Mouse (Mus musculus): ENCODE results near the gene Aif1. TPM values are rescaled to one million over a fixed set of nuclear protein-coding genes. Genes with fewer than 3 reads are reported as not detected.

Gene Aif1
- total and polyA plus RNA-seq, 3 experiments = 0.17 to 3.1 (median 2.1) TPM

GRCm38 (mm10) chr17:35135591-35136320 is 40.1 kb downstream of the Aif1 start:
- TF ChIP-seq CTCF (IDR thresholded peaks at IDR 0.05; ENCODE audit: low read depth, low read length) (no peak), GATA2 (IDR thresholded peaks at IDR 0.05; ENCODE audit: borderline replicate concordance, low read depth, low read length) (no peak), TAL1 (conservative IDR thresholded peaks at IDR 0.05; ENCODE audit: low read depth, low read length) (no peak), POLR2AphosphoS5 (IDR thresholded peaks at IDR 0.05; ENCODE audit: insufficient replicate concordance, low read depth, low read length) (no peak), GATA1 (IDR thresholded peaks at IDR 0.05; ENCODE audit: borderline replicate concordance, low read length) (no peak)
- peak; percentile 51; the same call in 1 of the 2 replicates for ATAC-seq (ENCODE audit: extremely low read depth, insufficient number of reproducible peaks, low FRiP score, poor library complexity, severe bottlenecking)
- Histone ChIP-seq H3K36me3 (replicated peaks) (peaks cover 57% of the 10 kb centered on the region), H3K4me1 (ENCODE audit: insufficient read depth, low read depth, low read length) (peaks cover 49% of the 10 kb centered on the region), H3K27me3 (ENCODE audit: insufficient read depth, low read length) (no peaks in the 10 kb centered on the region), H3K4me3 (ENCODE audit: low read depth, low read length) (peak overlapping the region; percentile 99), H3K9me3 (replicated peaks) (no peaks in the 10 kb centered on the region)
- DNase-seq (ENCODE audit: low spot score) = peak; percentile 66

- DNase-seq (ENCODE audit: low spot score) (peak; percentile 89), ATAC-seq (ENCODE audit: extremely low read depth, insufficient number of reproducible peaks, low FRiP score, poor library complexity, severe bottlenecking) (peak; percentile 74)
- H3K36me3 ChIP-seq (replicated peaks) = peaks cover 57% of the 10 kb centered on the region
- TF ChIP-seq POLR2AphosphoS5 (IDR thresholded peaks at IDR 0.05; ENCODE audit: insufficient replicate concordance, low read depth, low read length) = no peak
- no peak for TF ChIP-seq GATA2 (IDR thresholded peaks at IDR 0.05; ENCODE audit: borderline replicate concordance, low read depth, low read length)
- TF ChIP-seq TAL1 (conservative IDR thresholded peaks at IDR 0.05; ENCODE audit: low read depth, low read length) = no peak
- no peak for TF ChIP-seq CTCF (IDR thresholded peaks at IDR 0.05; ENCODE audit: low read depth, low read length)
- no peak for TF ChIP-seq GATA1 (IDR thresholded peaks at IDR 0.05; ENCODE audit: borderline replicate concordance, low read length)
- peak within 1 kb of the TSS; percentile 99 for H3K4me3 ChIP-seq (ENCODE audit: low read depth, low read length)
- no peaks in the 10 kb centered on the region for H3K27me3 ChIP-seq (ENCODE audit: insufficient read depth, low read length)
- H3K9me3 ChIP-seq (replicated peaks) = no peaks in the 10 kb centered on the region
- H3K4me1 ChIP-seq (ENCODE audit: insufficient read depth, low read depth, low read length) = peaks cover 43% of the 10 kb centered on the region
Observed at GRCm38 (mm10) chr17:35134801-35135590, 40.9 kb downstream of the Aif1 start, which contains the start of gene Bag6. Gene Bag6, plus strand, starts transcription at chr17:35135178.

GRCm38 (mm10) chr17:35133517-35133916 is 42.4 kb downstream of the Aif1 start:
- ATAC-seq (ENCODE audit: extremely low read depth, insufficient number of reproducible peaks, low FRiP score, poor library complexity, severe bottlenecking) (no peak), DNase-seq (ENCODE audit: low spot score) (no peak)
- Histone ChIP-seq H3K36me3 (replicated peaks) (peaks cover 55% of the 10 kb centered on the region), H3K9me3 (replicated peaks) (no peaks in the 10 kb centered on the region), H3K4me3 (ENCODE audit: low read depth, low read length) (no peak overlapping the region; the same call in 1 of the 2 replicates), H3K4me1 (ENCODE audit: insufficient read depth, low read depth, low read length) (peaks cover 42% of the 10 kb centered on the region), H3K27me3 (ENCODE audit: insufficient read depth, low read length) (no peaks in the 10 kb centered on the region)
- TF ChIP-seq TAL1 (conservative IDR thresholded peaks at IDR 0.05; ENCODE audit: low read depth, low read length) (no peak), POLR2AphosphoS5 (IDR thresholded peaks at IDR 0.05; ENCODE audit: insufficient replicate concordance, low read depth, low read length) (no peak), GATA2 (IDR thresholded peaks at IDR 0.05; ENCODE audit: borderline replicate concordance, low read depth, low read length) (no peak), CTCF (IDR thresholded peaks at IDR 0.05; ENCODE audit: low read depth, low read length) (no peak), GATA1 (IDR thresholded peaks at IDR 0.05; ENCODE audit: borderline replicate concordance, low read length) (no peak)

- peaks cover 54% of the 10 kb centered on the region for H3K36me3 ChIP-seq (replicated peaks)
- H3K4me1 ChIP-seq (ENCODE audit: insufficient read depth, low read depth, low read length) = peaks cover 41% of the 10 kb centered on the region
- TF ChIP-seq GATA1 (IDR thresholded peaks at IDR 0.05; ENCODE audit: borderline replicate concordance, low read length) (no peak), POLR2AphosphoS5 (IDR thresholded peaks at IDR 0.05; ENCODE audit: insufficient replicate concordance, low read depth, low read length) (no peak)
- H3K4me3 ChIP-seq (ENCODE audit: low read depth, low read length) = no peak overlapping the region
- H3K9me3 ChIP-seq (replicated peaks) = no peaks in the 10 kb centered on the region
- H3K27me3 ChIP-seq (ENCODE audit: insufficient read depth, low read length) = no peaks in the 10 kb centered on the region
- DNase-seq (ENCODE audit: low spot score) (no peak), ATAC-seq (ENCODE audit: extremely low read depth, insufficient number of reproducible peaks, low FRiP score, poor library complexity, severe bottlenecking) (no peak)
Observed at GRCm38 (mm10) chr17:35132174-35132560, 43.7 kb downstream of the Aif1 start.

- DNase-seq (ENCODE audit: low spot score) (no peak), ATAC-seq (ENCODE audit: extremely low read depth, insufficient number of reproducible peaks, low FRiP score, poor library complexity, severe bottlenecking) (no peak)
- H3K27me3 ChIP-seq (ENCODE audit: insufficient read depth, low read length) = no peaks in the 10 kb centered on the region
- H3K4me1 ChIP-seq (ENCODE audit: insufficient read depth, low read depth, low read length) = peaks cover 42% of the 10 kb centered on the region
- H3K9me3 ChIP-seq (replicated peaks) = no peaks in the 10 kb centered on the region
- H3K4me3 ChIP-seq (ENCODE audit: low read depth, low read length) = no peak within 1 kb of the TSS
- peaks cover 53% of the 10 kb centered on the region for H3K36me3 ChIP-seq (replicated peaks)
- TF ChIP-seq CTCF (IDR thresholded peaks at IDR 0.05; ENCODE audit: low read depth, low read length) (no peak), POLR2AphosphoS5 (IDR thresholded peaks at IDR 0.05; ENCODE audit: insufficient replicate concordance, low read depth, low read length) (no peak), GATA2 (IDR thresholded peaks at IDR 0.05; ENCODE audit: borderline replicate concordance, low read depth, low read length) (no peak), GATA1 (IDR thresholded peaks at IDR 0.05; ENCODE audit: borderline replicate concordance, low read length) (no peak), TAL1 (conservative IDR thresholded peaks at IDR 0.05; ENCODE audit: low read depth, low read length) (no peak)
Observed at GRCm38 (mm10) chr17:35131500-35132173, 44.2 kb downstream of the Aif1 start, which contains the start of gene Apom. Gene Apom, minus strand, starts transcription at chr17:35132050.

GRCm38 (mm10) chr17:35131038-35131437 is 44.8 kb downstream of the Aif1 start:
- Histone ChIP-seq H3K4me3 (ENCODE audit: low read depth, low read length) (no peak overlapping the region), H3K4me1 (ENCODE audit: insufficient read depth, low read depth, low read length) (peaks cover 40% of the 10 kb centered on the region), H3K9me3 (replicated peaks) (no peaks in the 10 kb centered on the region), H3K36me3 (replicated peaks) (peaks cover 52% of the 10 kb centered on the region), H3K27me3 (ENCODE audit: insufficient read depth, low read length) (no peaks in the 10 kb centered on the region)
- ATAC-seq (ENCODE audit: extremely low read depth, insufficient number of reproducible peaks, low FRiP score, poor library complexity, severe bottlenecking) (no peak), DNase-seq (ENCODE audit: low spot score) (no peak)
- TF ChIP-seq GATA2 (IDR thresholded peaks at IDR 0.05; ENCODE audit: borderline replicate concordance, low read depth, low read length) (no peak), GATA1 (IDR thresholded peaks at IDR 0.05; ENCODE audit: borderline replicate concordance, low read length) (no peak), POLR2AphosphoS5 (IDR thresholded peaks at IDR 0.05; ENCODE audit: insufficient replicate concordance, low read depth, low read length) (no peak), CTCF (IDR thresholded peaks at IDR 0.05; ENCODE audit: low read depth, low read length) (no peak), TAL1 (conservative IDR thresholded peaks at IDR 0.05; ENCODE audit: low read depth, low read length) (no peak)

Data from G1E (cell line).